Mouse (Mus musculus) limb, embryonic 11.5 days (tissue): ENCODE measurements around the gene Slc30a9. TPM values are rescaled to one million over a fixed set of nuclear protein-coding genes. Genes with fewer than 3 reads are reported as not detected.

ENCODE experiments used
- ATAC-seq: fragments of 200-750 bp; cut with Nextera tagmentation; 2 replicates; pipeline ENCODE4 v1.8.0; 2017; ENCODE audit warnings: low read depth; ENCODE audit not compliant: insufficient number of reproducible peaks, low FRiP score, low TSS enrichment
- DNase-seq: peaks from one replicate; pipeline ENCODE4 v3.0.0-alpha.2; 2015; ENCODE audit warnings: low spot score
- H3K27ac ChIP-seq: fragments of 300-500 bp; sonication (generic); replicated peaks from 2 replicates; pipeline ENCODE4 v1.5.1; 2014; ENCODE audit warnings: low read depth, mild to moderate bottlenecking, low read length
- H3K27me3 ChIP-seq: fragments of 300-500 bp; sonication (generic); 2 replicates; pipeline ENCODE4 v1.6.1; 2014; ENCODE audit warnings: mild to moderate bottlenecking, low read length, mixed read lengths; ENCODE audit not compliant: control insufficient read depth, insufficient read depth
- H3K36me3 ChIP-seq: fragments of 300-500 bp; sonication (generic); 2 replicates; pipeline ENCODE4 v1.6.1; 2014; ENCODE audit warnings: mild to moderate bottlenecking, low read length, moderate library complexity, mixed read lengths; ENCODE audit not compliant: control insufficient read depth, insufficient read depth
- H3K4me1 ChIP-seq: fragments of 300-500 bp; sonication (generic); 2 replicates; pipeline ENCODE4 v1.6.1; 2014; ENCODE audit warnings: low read length, mixed read lengths; ENCODE audit not compliant: control insufficient read depth, insufficient read depth
- H3K4me2 ChIP-seq: fragments of 300-500 bp; sonication (generic); 2 replicates; pipeline ENCODE4 v1.6.1; 2014; ENCODE audit warnings: low read depth, mild to moderate bottlenecking, moderate library complexity; ENCODE audit not compliant: severe bottlenecking
- H3K4me3 ChIP-seq: fragments of 300-500 bp; sonication (generic); 2 replicates; pipeline ENCODE4 v1.5.1; 2014; ENCODE audit warnings: low read depth, low read length
- H3K9ac ChIP-seq: fragments of 300-500 bp; sonication (generic); 2 replicates; pipeline ENCODE4 v1.6.1; 2014; ENCODE audit warnings: mild to moderate bottlenecking, low read length
- H3K9me3 ChIP-seq: fragments of 300-500 bp; sonication (generic); 2 replicates; pipeline ENCODE4 v1.6.1; 2016; ENCODE audit warnings: low read length; ENCODE audit not compliant: control insufficient read depth
- WGBS: fragments of 180-500 bp; shearing (Covaris S2); extraction: QIAGEN DNeasy Blood & Tissue Kit; methylation state at CpG from one replicate; pipeline ENCODE4 v1.1.7; 2014; 5-methylcytosine and 5-hydroxymethylcytosine counted together
- polyA plus RNA-seq: library from polyadenylated mRNA; unstranded; fragments of >200 nt; fragmentation: Nextera tagmentation; extraction: Ambion mirVana; gene quantifications from 2 replicates; pipeline ENCODE4 v1.2.1, GENCODE M21; 2014

Slc30a9 gene
- polyA plus RNA-seq, result 119 and 123 TPM in 2 replicates

DNA sequence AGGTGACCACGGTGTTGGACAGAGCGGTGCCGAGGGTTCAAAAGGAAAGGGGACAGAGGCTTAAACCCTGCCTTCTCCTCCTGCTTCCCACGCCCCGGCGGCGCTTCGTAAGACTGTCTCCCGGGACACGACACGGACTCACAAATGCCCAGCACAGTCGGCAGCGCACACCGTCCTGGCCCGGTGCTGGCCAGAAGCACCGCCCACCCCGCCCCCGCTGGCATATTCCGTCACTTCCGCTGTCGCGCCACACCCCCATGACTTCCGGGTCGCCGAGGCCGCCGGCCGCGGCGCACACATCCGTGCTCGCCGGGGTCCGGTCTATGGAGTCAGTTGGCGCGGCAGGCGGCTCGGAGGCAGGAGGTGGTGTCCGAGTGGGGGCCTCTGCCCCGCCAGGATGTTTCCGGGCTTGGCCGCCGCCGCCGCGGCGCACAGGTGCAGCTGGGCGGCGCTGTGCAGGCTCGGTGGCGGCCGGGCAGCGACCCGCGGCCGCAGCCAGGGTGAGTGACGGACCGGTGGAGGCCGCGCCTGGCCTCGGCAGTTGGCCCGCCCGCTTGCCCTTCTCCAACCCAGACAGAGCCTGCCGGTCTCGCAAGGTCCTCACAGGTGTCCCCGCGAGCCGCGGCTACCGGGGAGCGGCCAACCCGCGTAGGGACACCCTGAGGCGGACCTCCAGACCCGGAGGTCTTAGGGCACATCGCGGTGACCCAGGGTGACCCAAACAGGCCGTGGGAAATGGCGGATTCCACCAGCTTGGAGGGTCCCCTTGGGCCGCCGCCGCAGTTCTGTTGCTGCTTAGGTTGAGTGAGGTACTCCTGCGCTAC is at the start of gene Slc30a9:
Gene Slc30a9 (plus strand): TSS at position 258 of the 824 bp plus-strand sequence.
- Histone ChIP-seq H3K9ac (peak within 1 kb of the TSS; percentile 81), H3K9me3 (no peaks in the 10 kb centered on the region), H3K27ac (0 out of 2 replicates have a peak within 1 kb of the TSS, but pooled peaks have one; percentile 22), H3K4me1 (no peaks in the 10 kb centered on the region), H3K27me3 (no peaks in the 10 kb centered on the region), H3K36me3 (no peaks in the 10 kb centered on the region), H3K4me2 (peak within 1 kb of the TSS; percentile 67), H3K4me3 (peak within 1 kb of the TSS; percentile 88)
- DNase-seq (peak; percentile 94), ATAC-seq (peak; percentile 96)
- WGBS, result under 1% methylated on average over 83 of the region's 83 CpGs

DNA sequence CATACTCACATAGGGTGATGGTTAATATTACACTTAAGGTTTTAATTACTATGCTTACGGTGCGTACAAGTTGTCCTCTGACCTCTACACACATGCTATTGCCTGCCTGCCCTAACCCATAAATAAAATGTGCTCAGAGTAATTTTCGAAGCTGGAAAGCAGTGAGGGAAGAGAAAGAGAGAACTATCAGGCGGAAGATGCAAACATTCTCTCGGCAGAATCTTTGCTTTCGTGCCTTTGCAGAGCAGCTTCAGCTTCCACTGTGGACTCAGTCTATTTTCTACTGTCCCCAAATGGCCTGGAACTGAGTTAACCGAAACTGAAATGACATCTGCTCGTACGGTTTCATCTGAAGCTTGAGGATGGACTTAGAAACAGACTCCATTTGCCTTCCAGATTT is 48.3 kb upstream of the Slc30a9 start:
- H3K9ac ChIP-seq, result no peak overlapping the region
- WGBS, result 66% methylated on average over 9 of the region's 9 CpGs
- no peaks in the 10 kb centered on the region for H3K9me3 ChIP-seq
- H3K4me2 ChIP-seq, result no peak overlapping the region
- DNase-seq, result no peak
- no peak overlapping the region for H3K27ac ChIP-seq
- H3K4me1 ChIP-seq, result 0 out of 2 replicates have a peak, but pooled peaks cover 4% of the 10 kb centered on the region
- H3K27me3 ChIP-seq, result no peaks in the 10 kb centered on the region
- ATAC-seq, result no peak
- peaks cover 2% of the 10 kb centered on the region; the same call in 1 of the 2 replicates for H3K36me3 ChIP-seq
- no peak overlapping the region for H3K4me3 ChIP-seq

DNA sequence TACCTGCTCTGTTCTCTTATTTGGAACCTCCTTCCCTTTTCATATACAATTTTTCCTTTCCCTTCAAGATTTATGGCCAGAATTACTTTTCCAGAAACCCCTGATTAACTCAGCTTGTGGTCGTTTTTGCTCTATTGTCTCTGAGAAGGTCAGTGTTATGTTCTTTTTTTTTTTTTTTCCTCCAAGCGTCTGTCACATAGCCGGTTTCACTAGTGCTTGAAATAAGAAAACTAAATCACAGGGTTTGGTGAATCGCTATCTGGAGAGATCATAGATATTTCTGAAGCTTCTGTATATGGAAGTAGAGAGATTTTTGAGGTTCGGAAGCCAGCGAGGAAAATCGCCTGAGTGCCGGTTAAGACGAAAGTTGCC is 46.6 kb upstream of the Slc30a9 start:
- Histone ChIP-seq H3K9me3 (no peaks in the 10 kb centered on the region), H3K27me3 (no peaks in the 10 kb centered on the region), H3K36me3 (peaks cover 10% of the 10 kb centered on the region; the same call in 1 of the 2 replicates), H3K4me2 (peak overlapping the region; percentile 47), H3K4me1 (0 out of 2 replicates have a peak, but pooled peaks cover 4% of the 10 kb centered on the region), H3K9ac (0 out of 2 replicates have a peak overlapping the region, but pooled peaks have one; percentile 0), H3K4me3 (peak overlapping the region; percentile 89), H3K27ac (no peak overlapping the region; the same call in 1 of the 2 replicates)
- ATAC-seq (no peak), DNase-seq (no peak)
- WGBS, result 1% methylated on average over 9 of the region's 9 CpGs

DNA sequence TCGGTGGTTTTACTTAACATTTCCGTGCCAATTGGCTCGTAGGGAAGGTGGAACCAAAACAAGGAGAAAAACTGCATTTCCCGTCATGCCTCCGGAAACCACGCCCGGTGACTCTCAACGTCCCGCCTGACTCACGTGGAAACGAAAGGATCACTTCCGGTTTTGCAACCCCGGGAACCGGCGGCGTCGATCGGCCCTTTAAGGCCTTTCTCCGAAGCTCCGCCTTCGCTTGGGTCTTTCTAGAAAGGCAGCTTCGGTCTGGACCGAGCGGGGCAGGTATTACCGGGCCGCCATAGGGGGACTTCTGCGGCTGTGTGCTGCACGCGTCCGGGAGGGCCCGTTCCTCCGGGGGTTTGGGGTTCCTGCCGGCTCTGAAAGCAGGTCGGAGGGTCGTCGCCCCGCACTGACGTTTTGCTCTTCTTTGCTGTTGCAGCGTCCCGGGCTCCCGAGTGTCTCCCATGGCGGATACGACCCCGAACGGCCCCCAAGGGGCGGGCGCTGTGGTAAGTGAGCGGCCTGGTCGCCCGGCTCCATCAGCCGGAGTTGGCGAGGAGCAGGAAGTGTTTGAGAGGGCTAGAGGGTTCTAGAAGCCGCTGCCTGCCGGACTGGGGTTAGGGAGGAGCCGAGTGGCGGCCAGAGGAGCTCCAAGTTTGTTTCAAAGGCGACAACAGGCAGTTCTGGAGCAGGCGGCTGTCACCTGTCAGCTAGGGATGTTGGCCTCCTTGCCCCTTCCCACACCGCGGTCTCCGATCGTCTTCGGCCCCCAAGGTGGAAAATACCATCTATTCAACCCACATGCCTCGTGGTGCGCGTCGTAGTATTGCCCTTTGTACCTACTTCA is 46.0 kb upstream of the Slc30a9 start, which contains the start of gene Tmem33:
Gene Tmem33 (plus strand): TSS at position 35 of the 841 bp plus-strand sequence.
- Histone ChIP-seq H3K4me3 (peak within 1 kb of the TSS; percentile 89), H3K9me3 (no peaks in the 10 kb centered on the region), H3K27ac (peak within 1 kb of the TSS; percentile 88), H3K9ac (peak within 1 kb of the TSS; percentile 88), H3K27me3 (no peaks in the 10 kb centered on the region), H3K4me2 (peak within 1 kb of the TSS; percentile 77), H3K36me3 (peaks cover 15% of the 10 kb centered on the region; the same call in 1 of the 2 replicates), H3K4me1 (0 out of 2 replicates have a peak, but pooled peaks cover 4% of the 10 kb centered on the region)
- WGBS, result under 1% methylated on average over 67 of the region's 67 CpGs
- peak; percentile 79 for ATAC-seq
- DNase-seq, result peak; percentile 92

DNA sequence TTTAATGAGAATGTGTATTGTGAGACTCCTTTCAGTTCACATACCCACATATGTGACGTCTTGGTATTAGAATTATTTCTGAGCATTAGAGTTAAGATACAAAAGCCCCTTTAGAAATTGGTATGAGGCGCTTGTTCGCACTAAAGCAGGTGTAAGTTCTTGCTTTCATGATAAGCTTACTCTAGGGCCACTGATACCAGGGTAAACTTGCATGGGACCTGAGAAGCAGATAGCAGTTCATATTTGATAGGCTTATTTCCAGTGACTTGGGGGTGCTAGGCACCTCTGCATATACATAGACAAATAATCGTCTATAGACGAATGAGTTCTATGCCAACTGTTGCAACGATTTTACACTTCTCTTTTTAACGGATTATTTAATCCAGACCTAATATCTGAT is 43.8 kb upstream of the Slc30a9 start:
- Histone ChIP-seq H3K36me3 (peaks cover 25% of the 10 kb centered on the region; the same call in 1 of the 2 replicates), H3K4me2 (no peak overlapping the region), H3K4me1 (0 out of 2 replicates have a peak, but pooled peaks cover 4% of the 10 kb centered on the region), H3K4me3 (no peak overlapping the region), H3K27me3 (no peaks in the 10 kb centered on the region), H3K27ac (no peak overlapping the region), H3K9me3 (no peaks in the 10 kb centered on the region), H3K9ac (no peak overlapping the region)
- WGBS, result 95% methylated on average over 7 of the region's 7 CpGs
- DNase-seq (no peak), ATAC-seq (no peak)

DNA sequence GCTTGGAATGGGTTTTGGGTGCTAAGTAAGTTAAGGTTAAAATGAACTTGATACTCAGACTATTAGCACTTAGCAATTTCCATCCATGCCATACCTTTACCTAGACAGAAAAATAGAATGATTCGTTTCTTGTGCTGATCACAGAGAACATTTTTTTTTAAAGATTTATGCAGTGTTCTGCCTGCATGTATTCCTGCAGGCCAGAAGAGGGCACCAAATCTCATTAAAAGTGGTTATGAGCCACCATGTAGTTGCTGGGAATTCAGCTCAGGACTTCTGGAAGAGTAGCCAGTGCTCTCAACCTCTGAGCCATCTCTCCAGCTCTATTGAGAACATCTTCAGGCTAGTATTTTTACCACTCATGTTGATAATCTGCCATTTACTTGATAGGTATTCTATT is 40.6 kb upstream of the Slc30a9 start:
- 92% methylated on average over 1 of the region's 1 CpGs for WGBS
- Histone ChIP-seq H3K27me3 (no peaks in the 10 kb centered on the region), H3K27ac (no peak overlapping the region), H3K36me3 (peaks cover 31% of the 10 kb centered on the region; the same call in 1 of the 2 replicates), H3K4me2 (no peak overlapping the region), H3K9me3 (no peaks in the 10 kb centered on the region), H3K4me1 (0 out of 2 replicates have a peak, but pooled peaks cover 4% of the 10 kb centered on the region), H3K4me3 (no peak overlapping the region), H3K9ac (no peak overlapping the region)
- DNase-seq (no peak), ATAC-seq (no peak)

DNA sequence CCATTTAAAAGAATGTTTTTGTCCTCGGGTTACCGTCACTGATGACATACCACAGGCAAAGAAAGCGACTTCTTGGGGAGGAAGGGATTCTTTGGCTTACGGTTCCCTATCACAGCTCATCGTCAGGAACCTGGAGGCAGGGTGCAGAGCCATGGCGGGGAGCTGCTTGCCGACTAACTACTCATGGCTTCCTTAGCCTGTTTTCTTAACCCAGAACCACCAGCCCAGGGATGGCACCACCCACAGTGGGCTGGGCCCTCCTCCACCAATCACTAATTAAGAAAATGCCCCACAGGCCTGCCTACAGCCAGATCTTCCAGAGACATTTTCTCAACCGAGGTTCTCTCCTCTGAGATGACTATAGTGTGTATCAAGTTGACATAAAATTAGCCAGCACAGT is 37.4 kb upstream of the Slc30a9 start:
- DNase-seq (no peak), ATAC-seq (no peak)
- WGBS, result 91% methylated on average over 8 of the region's 8 CpGs
- H3K27me3 ChIP-seq, result no peaks in the 10 kb centered on the region
- no peak overlapping the region for H3K9ac ChIP-seq
- H3K4me2 ChIP-seq, result no peak overlapping the region
- no peaks in the 10 kb centered on the region for H3K9me3 ChIP-seq
- H3K4me1 ChIP-seq, result no peaks in the 10 kb centered on the region
- no peak overlapping the region for H3K4me3 ChIP-seq
- H3K36me3 ChIP-seq, result peaks cover 27% of the 10 kb centered on the region; the same call in 1 of the 2 replicates
- no peak overlapping the region for H3K27ac ChIP-seq

DNA sequence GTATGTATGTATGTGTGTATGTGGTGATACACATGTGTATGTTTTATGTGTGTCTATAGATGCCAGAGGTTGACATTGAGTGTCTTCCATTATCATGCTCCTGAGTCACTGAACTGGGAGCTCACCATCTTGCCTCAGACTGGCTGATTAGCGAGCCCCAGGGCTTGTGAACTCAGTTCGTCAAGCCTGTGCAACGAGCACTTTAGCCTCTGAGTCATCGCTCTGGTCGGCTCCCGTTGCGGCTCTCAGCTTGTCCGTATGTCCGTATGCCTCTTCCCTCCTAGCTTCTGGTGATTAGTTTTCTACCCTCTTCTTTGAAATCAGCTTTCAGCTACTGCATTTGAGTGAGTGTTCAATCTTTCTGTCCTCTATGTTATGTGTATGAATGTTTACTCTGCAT is 27.3 kb upstream of the Slc30a9 start:
- Histone ChIP-seq H3K4me3 (no peak overlapping the region), H3K9ac (no peak overlapping the region), H3K9me3 (no peaks in the 10 kb centered on the region), H3K4me2 (no peak overlapping the region), H3K27me3 (no peaks in the 10 kb centered on the region), H3K4me1 (no peaks in the 10 kb centered on the region), H3K27ac (no peak overlapping the region), H3K36me3 (peaks cover 6% of the 10 kb centered on the region; the same call in 1 of the 2 replicates)
- 95% methylated on average over 9 of the region's 9 CpGs for WGBS
- ATAC-seq (no peak), DNase-seq (no peak)
